8 mouse cellular contexts compared by ENCODE assay signal in the genomic region with DNA sequence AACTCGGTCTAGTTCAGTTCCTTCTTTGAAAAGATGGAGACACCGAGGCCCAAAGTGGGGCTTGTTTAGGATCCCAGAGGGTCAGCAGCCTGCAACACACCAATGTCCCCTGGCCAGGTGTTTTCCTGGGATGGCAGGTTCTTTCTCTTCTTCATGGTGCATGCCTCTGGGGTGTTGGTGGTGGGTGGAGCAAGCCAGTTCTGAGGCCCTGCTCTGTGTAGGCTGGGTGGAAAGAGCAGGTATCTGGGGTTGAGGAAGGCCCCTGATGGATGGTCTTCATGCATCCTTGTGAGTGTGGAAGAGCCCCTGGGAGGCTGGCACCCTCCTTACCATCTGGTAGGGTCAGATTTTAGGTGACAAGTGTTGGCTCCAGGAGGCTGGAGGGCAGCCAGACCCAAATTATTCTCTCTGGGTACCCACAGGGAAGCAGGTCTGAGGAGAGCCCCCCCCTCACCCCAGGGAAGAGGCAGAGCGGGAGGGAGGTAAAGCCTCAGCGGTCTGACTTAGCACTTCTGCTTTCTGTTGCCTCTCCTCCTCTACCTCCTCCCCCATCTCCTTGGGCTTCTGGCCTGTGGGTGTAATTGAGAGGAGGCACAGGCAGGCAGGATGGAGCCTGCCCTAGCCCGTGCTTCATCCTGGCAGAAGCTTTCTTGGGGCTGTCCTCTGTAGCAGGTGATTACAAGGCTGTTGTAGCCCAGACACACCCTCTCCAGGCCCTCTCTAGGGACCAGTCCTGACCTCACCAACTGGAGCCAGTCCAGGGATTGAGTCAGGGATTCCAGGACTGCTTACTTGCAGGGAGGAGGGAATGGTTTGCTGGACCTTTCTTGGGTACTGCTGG. TPM values are rescaled to one million over a fixed set of nuclear protein-coding genes. Genes with fewer than 3 reads are reported as not detected.
DNase-seq lines count a peak whose midpoint lies in the region; ATAC-seq and TF ChIP-seq lines count a peak whose summit lies in the region.

No protein-coding gene starts in this region.

- no peak for TF ChIP-seq CTCF in gastrocnemius, adult 2 months (IDR thresholded peaks at IDR 0.05)

- 36% methylated on average over 5 of the region's 5 CpGs for WGBS in heart, embryonic 11.5 days (ENCODE audit: insufficient replicate concordance)
- 49% methylated on average over 5 of the region's 5 CpGs for WGBS in hindbrain, embryonic 16.5 days

- no peaks in the 10 kb centered on the region for H3K36me3 ChIP-seq in heart, embryonic 11.5 days (ENCODE audit: control insufficient read depth, insufficient read depth, low read length)
- H3K36me3 ChIP-seq in hindbrain, embryonic 16.5 days (ENCODE audit: control insufficient read depth, insufficient read depth, low read length): no peaks in the 10 kb centered on the region

- intact Hi-C loops in gastrocnemius, adult 2 months (cut with DNase I): no loop called here

- DNase-seq in heart, adult 18-20 months: peak; percentile 88 to 90
- peak; percentile 88 for DNase-seq in NIH3T3 (ENCODE audit: low read depth)
- peak; percentile 89 for DNase-seq in gastrocnemius, adult 2 months
- DNase-seq in T-cell, adult 2 months (ENCODE audit: low spot score): no peak

- H3K9me3 ChIP-seq in heart, embryonic 11.5 days (replicated peaks; ENCODE audit: control insufficient read depth, low read length): no peaks in the 10 kb centered on the region
- H3K9me3 ChIP-seq in hindbrain, embryonic 16.5 days (ENCODE audit: control insufficient read depth, low read length): no peaks in the 10 kb centered on the region

- H3K4me3 ChIP-seq in heart, embryonic 11.5 days (ENCODE audit: low read depth, low read length): no peak overlapping the region
- H3K4me3 ChIP-seq in gastrocnemius, adult 2 months: no peak overlapping the region
- H3K4me3 ChIP-seq in hindbrain, embryonic 16.5 days (ENCODE audit: low read length): no peak overlapping the region

- H3K4me1 ChIP-seq in heart, embryonic 11.5 days (ENCODE audit: control insufficient read depth, insufficient read depth, low read length): peaks cover 6% of the 10 kb centered on the region; the same call in 1 of the 2 replicates
- peaks cover 36% of the 10 kb centered on the region for H3K4me1 ChIP-seq in hindbrain, embryonic 16.5 days (ENCODE audit: control insufficient read depth, insufficient read depth, low read depth, low read length)

- no peak for ATAC-seq in heart, embryonic 11.5 days (replicated peaks; ENCODE audit: insufficient number of reproducible peaks, low FRiP score, low TSS enrichment)
- ATAC-seq in hindbrain, embryonic 16.5 days: peak; percentile 28; the same call in 1 of the 2 replicates
- ATAC-seq in megakaryocyte progenitor cell, adult 5-6 weeks (replicated peaks; ENCODE audit: poor library complexity): peak; percentile 42; the same call in 1 of the 2 replicates
- ATAC-seq in activated CD4-positive, CD25-positive, alpha-beta regulatory T cell, adult 4 months: no peak

- H3K27me3 ChIP-seq in heart, embryonic 11.5 days (ENCODE audit: control insufficient read depth, insufficient read depth, low read length): peaks cover 26% of the 10 kb centered on the region
- H3K27me3 ChIP-seq in hindbrain, embryonic 16.5 days (replicated peaks; ENCODE audit: control insufficient read depth, insufficient read depth, low read length): no peaks in the 10 kb centered on the region

- no peak overlapping the region for H3K9ac ChIP-seq in heart, embryonic 11.5 days (ENCODE audit: low read depth, low read length)
- no peak overlapping the region for H3K9ac ChIP-seq in hindbrain, embryonic 16.5 days (ENCODE audit: low read depth, low read length)

- H3K27ac ChIP-seq in heart, embryonic 11.5 days (ENCODE audit: low read depth, low read length): no peak overlapping the region
- H3K27ac ChIP-seq in gastrocnemius, adult 2 months: no peak overlapping the region
- no peak overlapping the region for H3K27ac ChIP-seq in hindbrain, embryonic 16.5 days (ENCODE audit: low read depth, low read length)

- H3K4me2 ChIP-seq in heart, embryonic 11.5 days: no peak overlapping the region
- H3K4me2 ChIP-seq in hindbrain, embryonic 16.5 days (ENCODE audit: low read length): no peak overlapping the region

RNA-seq across cellular contexts. Expression of gene Camk2n1, which starts 39.3 kb away (rescaled TPM):
- 10 to 100 TPM; 12.3 to 12.6 TPM for total RNA-seq in heart, adult 18-20 months (2021)
- 1.2 and 1.4 TPM in 2 replicates for polyA plus RNA-seq in heart, embryonic 11.5 days (2014; fragmentation: Nextera tagmentation; extraction: Ambion mirVana)
- 1 to 10 TPM; 5.8 to 7.0 TPM for total RNA-seq in gastrocnemius, adult 2 months (2021)
- 15.5 and 16.7 TPM in 2 replicates for polyA plus RNA-seq in hindbrain, embryonic 16.5 days (2015; fragmentation: Nextera tagmentation; extraction: Ambion mirVana)
- 0.02 TPM in 1 of 2 replicates, not detected in the other for total RNA-seq in megakaryocyte progenitor cell, adult 5-6 weeks (2015)
- total RNA-seq in megakaryocyte progenitor cell, adult 5-6 weeks (2017): 0.03 TPM in 1 of 2 replicates, not detected in the other
- polyA plus RNA-seq in activated CD4-positive, CD25-positive, alpha-beta regulatory T cell, adult 4 months (2017; shearing (Covaris generic)): under 1 TPM; 0.38 to 0.80 TPM

RNA-seq across cellular contexts. Expression of gene Mul1, which starts 58.9 kb away (rescaled TPM):
- 10 to 100 TPM; 76.1 to 88.4 TPM for total RNA-seq in heart, adult 18-20 months (2021)
- 16.1 and 18.2 TPM in 2 replicates for polyA plus RNA-seq in heart, embryonic 11.5 days (2014; fragmentation: Nextera tagmentation; extraction: Ambion mirVana)
- total RNA-seq in gastrocnemius, adult 2 months (2021): 10 to 100 TPM; 37.5 to 45.5 TPM
- 21.6 and 23.7 TPM in 2 replicates for polyA plus RNA-seq in hindbrain, embryonic 16.5 days (2015; fragmentation: Nextera tagmentation; extraction: Ambion mirVana)
- 4.5 and 6.1 TPM in 2 replicates for total RNA-seq in megakaryocyte progenitor cell, adult 5-6 weeks (2015)
- total RNA-seq in megakaryocyte progenitor cell, adult 5-6 weeks (2017): 4.7 and 6.4 TPM in 2 replicates
- polyA plus RNA-seq in activated CD4-positive, CD25-positive, alpha-beta regulatory T cell, adult 4 months (2017; shearing (Covaris generic)): 10 to 100 TPM; 12.9 to 14.0 TPM

Comparison
In these comparisons a context has a peak if more than half of its experiments do, and no peak if none do; other contexts are left out.
1. ATAC-seq: peak in hindbrain, embryonic 16.5 days (single experiment) and megakaryocyte progenitor cell, adult 5-6 weeks (single experiment); none in heart, embryonic 11.5 days (single experiment) and activated CD4-positive, CD25-positive, alpha-beta regulatory T cell, adult 4 months (single experiment).
2. RNA of gene Camk2n1, which starts 39.3 kb away (total RNA-seq): 12.3 to 12.6 TPM in heart, adult 18-20 months and 5.8 to 7.0 TPM in gastrocnemius, adult 2 months; 0.02 to 0.03 TPM in megakaryocyte progenitor cell, adult 5-6 weeks; every median in the first group is over 4 times any median in the second.
3. RNA of gene Mul1, which starts 58.9 kb away (total RNA-seq): 76.1 to 88.4 TPM in heart, adult 18-20 months and 37.5 to 45.5 TPM in gastrocnemius, adult 2 months; 4.5 to 6.4 TPM in megakaryocyte progenitor cell, adult 5-6 weeks; every median in the first group is over 4 times any median in the second.